Mouse (Mus musculus) cerebellum, adult 2 months (tissue): ENCODE measurements at regions not wholly inside any gene's neighbourhood (a gene's known extent, or its start where the extent isn't known, plus 50 kb on each side); places are given as distances from the start of the nearest gene placed in this dataset.

Source experiments
- CTCF ChIP-seq: fragments of 200-500 bp; IDR thresholded peaks from 2 replicates; pipeline ENCODE4 v1.5.1; 2011; ENCODE audit warnings: low read depth, mild to moderate bottlenecking, control low read depth, low read length, moderate library complexity, borderline replicate concordance; ENCODE audit not compliant: insufficient read depth
- POLR2A ChIP-seq: fragments of 200-500 bp; IDR thresholded peaks from 2 replicates; pipeline ENCODE4 v1.6.1; 2011; ENCODE audit warnings: low read length, control low read depth, borderline replicate concordance; ENCODE audit not compliant: insufficient read depth

- TF ChIP-seq CTCF, result no peak
- no peak for TF ChIP-seq POLR2A
These were observed 52.3 kb upstream of the Atp11c start for GRCm38 (mm10) chrX:60644726-60645318.
